Mouse (Mus musculus) liver, embryonic 14.5 days (tissue): ENCODE data around the gene Mndal. TPM values are rescaled to one million over a fixed set of nuclear protein-coding genes. Genes with fewer than 3 reads are reported as not detected.
"Not testable (repeated sequence)": the region's sequence is repeated elsewhere in the genome, so short reads cannot be mapped to it uniquely, and the experiment has no call there.

ENCODE experiments used
- ATAC-seq: fragments of 200-750 bp; cut with Nextera tagmentation; 2 replicates; pipeline ENCODE4 v1.8.0; 2017; ENCODE audit warnings: moderate number of reproducible peaks, mild to moderate bottlenecking, moderate library complexity; ENCODE audit not compliant: insufficient read depth
- DNase-seq, 3 experiments: peaks; one replicate each; pipeline ENCODE4 v3.0.0-alpha.2; 2012 to 2013; ENCODE audit warnings: low read depth in 3 of 3, low spot score in 3 of 3
- H3K27ac ChIP-seq: fragments of 300-500 bp; sonication (generic); 2 replicates; pipeline ENCODE4 v1.5.1; 2014; ENCODE audit warnings: moderate library complexity, mild to moderate bottlenecking, control low read depth, inconsistent platforms
- H3K27me3 ChIP-seq: fragments of 300-500 bp; sonication (generic); 2 replicates; pipeline ENCODE4 v1.6.1; 2014; ENCODE audit warnings: mild to moderate bottlenecking, low read length, moderate library complexity; ENCODE audit not compliant: control insufficient read depth, insufficient read depth
- H3K36me3 ChIP-seq: fragments of 300-500 bp; sonication (generic); replicated peaks from 2 replicates; pipeline ENCODE4 v1.6.1; 2014; ENCODE audit warnings: low read depth; ENCODE audit not compliant: control insufficient read depth, insufficient read depth
- H3K4me1 ChIP-seq, 2 experiments: fragments of 200-500 bp in 1 of 2; fragments of 300-500 bp in 1 of 2; sonication (generic) in 1 of 2; replicated peaks; 2 replicates each; pipeline ENCODE4 v1.6.1; 2012 to 2014; ENCODE audit warnings: antibody characterized with exemption in 1 of 2, inconsistent platforms in 1 of 2, low read length in 1 of 2; ENCODE audit not compliant: control insufficient read depth in 2 of 2, insufficient read depth in 2 of 2
- H3K4me2 ChIP-seq: fragments of 300-500 bp; sonication (generic); 2 replicates; pipeline ENCODE4 v1.6.1; 2014; ENCODE audit warnings: low read depth, mild to moderate bottlenecking, control low read depth, moderate library complexity
- H3K4me3 ChIP-seq, 2 experiments: fragments of 200-500 bp in 1 of 2; fragments of 300-500 bp in 1 of 2; sonication (generic) in 1 of 2; 2 replicates each; pipeline ENCODE4 v1.5.1; 2012 to 2014; ENCODE audit warnings: low read depth in 2 of 2, low read length in 2 of 2, mild to moderate bottlenecking in 2 of 2, control low read depth in 1 of 2, inconsistent platforms in 1 of 2, moderate library complexity in 1 of 2; ENCODE audit not compliant: insufficient read depth in 1 of 2
- H3K9ac ChIP-seq: fragments of 300-500 bp; sonication (generic); replicated peaks from 2 replicates; pipeline ENCODE4 v1.6.1; 2014; ENCODE audit warnings: mild to moderate bottlenecking, control low read depth, moderate library complexity
- H3K9me3 ChIP-seq: fragments of 300-500 bp; sonication (generic); 2 replicates; pipeline ENCODE4 v1.6.1; 2016; ENCODE audit warnings: low read length, mixed read lengths; ENCODE audit not compliant: control insufficient read depth
- WGBS: fragments of 180-500 bp; shearing (Covaris S2); extraction: QIAGEN DNeasy Blood & Tissue Kit; methylation state at CpG from one replicate; pipeline ENCODE4 v1.1.7; 2014; ENCODE audit not compliant: insufficient replicate concordance; 5-methylcytosine and 5-hydroxymethylcytosine counted together
- polyA plus RNA-seq, 2 experiments: library from polyadenylated mRNA; depleted of rRNA in 1 of 2; stranded (reverse) in 1 of 2; unstranded in 1 of 2; fragments of >200 nt; fragmentation: Nextera tagmentation in 1 of 2; extraction: Ambion mirVana in 1 of 2; gene quantifications; 2 replicates each; pipeline versions ENCODE4 v1.2.1 to v1.2.3; 2012 to 2014

The Mndal gene
- polyA plus RNA-seq, 2 experiments = 2.6 to 2.8 TPM

DNA sequence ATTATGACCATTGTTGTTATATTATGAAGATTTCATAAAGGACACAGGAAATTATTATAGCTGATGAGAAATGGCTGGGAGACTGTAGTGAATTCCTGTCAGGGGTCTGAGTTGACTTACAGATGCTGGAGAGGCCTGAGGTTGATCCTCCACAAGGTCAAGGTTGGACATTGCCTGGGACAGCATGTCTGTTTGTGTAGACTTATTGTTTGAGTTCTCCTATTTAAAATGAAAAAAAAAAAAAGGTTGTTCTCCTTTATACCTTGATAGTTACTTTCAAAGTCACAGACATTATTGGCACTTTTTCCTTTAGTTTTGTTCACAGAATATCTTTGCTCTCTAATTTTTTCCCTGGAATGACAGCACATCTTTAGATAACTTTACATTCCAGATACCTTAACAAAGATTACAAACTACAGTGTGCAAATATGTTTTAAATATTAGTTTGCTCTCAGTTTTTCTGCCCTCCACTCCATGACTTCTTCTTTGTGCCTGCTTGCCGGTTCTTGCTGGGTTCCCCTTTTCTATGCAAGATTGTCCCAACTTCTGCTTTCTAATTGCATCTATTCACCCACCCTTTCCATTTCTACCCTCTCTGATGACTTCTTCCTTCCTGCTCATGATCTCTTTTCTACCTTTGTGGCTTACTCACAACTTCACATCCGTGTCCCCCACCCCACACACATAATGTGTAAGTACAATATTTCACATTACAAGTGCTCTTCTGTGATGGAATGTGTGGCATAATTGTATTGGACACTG is 55.1 kb downstream of the Mndal start:
- DNase-seq, H3K27me3 ChIP-seq, ATAC-seq, H3K4me1 ChIP-seq, H3K27ac ChIP-seq, H3K4me2 ChIP-seq, H3K9ac ChIP-seq, H3K9me3 ChIP-seq, H3K4me3 ChIP-seq, H3K36me3 ChIP-seq: not testable (repeated sequence)
- WGBS = 0% methylated on average over 1 of the region's 2 CpGs

DNA sequence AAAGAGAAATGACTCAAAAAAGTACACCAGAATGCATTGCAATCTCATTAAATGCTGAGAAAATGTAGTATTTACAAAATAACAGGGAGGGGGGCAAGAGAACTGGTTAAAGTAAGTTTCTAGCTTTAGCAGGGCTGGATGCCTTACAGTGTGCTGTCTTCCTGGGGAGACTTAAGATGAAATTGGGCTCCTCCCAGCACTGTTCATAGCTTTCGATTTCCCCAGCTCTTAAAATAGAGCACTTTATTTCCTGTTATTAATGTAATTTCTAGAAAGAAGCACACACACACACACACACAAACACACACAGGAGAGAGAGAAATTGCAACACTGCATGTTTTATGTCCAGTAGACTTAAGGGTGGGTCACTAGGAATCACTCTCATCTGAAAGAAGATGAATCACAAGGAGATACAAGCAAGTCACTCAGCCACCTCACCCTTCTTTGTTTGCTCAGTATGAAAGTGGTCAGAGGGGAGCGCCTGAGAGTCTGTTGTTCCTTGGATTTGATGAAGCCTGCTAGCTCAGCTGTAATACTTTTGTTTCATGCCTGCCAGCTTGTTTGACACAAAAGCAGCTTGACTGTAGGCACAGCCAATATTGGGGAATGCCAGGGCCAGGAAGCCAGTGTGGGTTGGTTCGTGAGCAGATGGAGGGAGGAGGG is 62.2 kb downstream of the Mndal start:
- H3K9ac ChIP-seq, H3K4me2 ChIP-seq, H3K4me1 ChIP-seq, H3K36me3 ChIP-seq, H3K27me3 ChIP-seq, ATAC-seq, H3K27ac ChIP-seq, H3K4me3 ChIP-seq, DNase-seq, H3K9me3 ChIP-seq: not testable (repeated sequence)
- 60% methylated on average over 3 of the region's 3 CpGs for WGBS

DNA sequence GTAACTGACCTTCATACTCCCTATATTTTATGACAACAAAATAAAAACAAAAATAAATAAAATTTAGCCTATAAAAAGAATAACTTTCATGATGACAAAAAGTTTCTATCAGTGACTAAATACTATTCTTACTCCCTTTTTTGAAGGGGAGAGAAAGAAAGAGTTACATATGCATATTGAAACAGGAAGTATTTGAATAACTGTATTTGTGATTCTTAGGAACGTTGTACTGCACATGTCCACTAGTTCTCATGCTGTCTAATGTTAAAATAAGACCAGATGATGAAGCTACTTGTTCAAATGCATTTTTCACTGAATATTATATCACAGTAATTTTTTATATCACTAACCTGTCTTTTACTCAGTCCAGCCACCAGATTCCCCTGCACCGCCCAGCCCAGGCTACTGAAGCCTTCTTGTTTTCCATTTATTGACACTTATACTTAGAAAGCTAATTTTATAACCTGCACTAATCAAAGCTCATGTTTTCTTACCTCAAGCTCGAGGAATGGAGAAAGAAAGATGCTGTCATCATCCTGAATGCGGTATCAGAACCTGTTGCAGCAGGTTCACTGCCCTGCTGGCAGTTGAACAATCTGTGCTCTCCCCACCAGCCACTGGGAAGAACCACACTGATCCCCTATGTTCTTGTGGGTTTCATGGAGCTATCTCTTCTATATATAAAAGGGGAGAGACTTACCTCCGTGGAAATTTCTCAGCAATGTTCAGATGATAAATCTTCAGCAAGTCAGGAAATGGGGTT is 62.9 kb downstream of the Mndal start:
- not testable (repeated sequence) for DNase-seq, H3K36me3 ChIP-seq, H3K9ac ChIP-seq, H3K4me1 ChIP-seq, H3K27ac ChIP-seq, H3K27me3 ChIP-seq, H3K9me3 ChIP-seq, ATAC-seq, H3K4me3 ChIP-seq, H3K4me2 ChIP-seq
- 46% methylated on average over 5 of the region's 5 CpGs for WGBS

DNA sequence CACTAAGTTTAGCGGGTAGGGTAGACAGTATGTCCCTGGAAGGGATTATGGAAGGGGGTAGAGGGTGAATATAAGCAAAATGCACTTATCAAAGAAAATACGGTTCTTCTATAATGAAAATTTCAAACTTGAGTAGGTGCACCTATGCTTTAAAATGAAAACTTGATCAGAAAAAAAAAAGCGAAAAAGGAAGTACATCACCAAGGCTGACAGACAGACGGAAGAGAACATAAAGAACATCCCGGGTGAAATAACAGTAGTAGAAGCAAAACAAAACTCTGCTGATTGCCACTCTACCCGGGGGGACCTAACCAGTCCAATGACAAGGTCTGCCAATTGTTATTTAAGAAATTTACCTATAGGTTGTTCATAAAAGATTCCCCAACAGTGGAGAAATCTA is 64.0 kb downstream of the Mndal start:
- not testable (repeated sequence) for DNase-seq, H3K9me3 ChIP-seq, H3K9ac ChIP-seq, H3K36me3 ChIP-seq, H3K27ac ChIP-seq, H3K27me3 ChIP-seq, H3K4me1 ChIP-seq, H3K4me3 ChIP-seq, H3K4me2 ChIP-seq, ATAC-seq
- WGBS = 53% methylated on average over 6 of the region's 6 CpGs

DNA sequence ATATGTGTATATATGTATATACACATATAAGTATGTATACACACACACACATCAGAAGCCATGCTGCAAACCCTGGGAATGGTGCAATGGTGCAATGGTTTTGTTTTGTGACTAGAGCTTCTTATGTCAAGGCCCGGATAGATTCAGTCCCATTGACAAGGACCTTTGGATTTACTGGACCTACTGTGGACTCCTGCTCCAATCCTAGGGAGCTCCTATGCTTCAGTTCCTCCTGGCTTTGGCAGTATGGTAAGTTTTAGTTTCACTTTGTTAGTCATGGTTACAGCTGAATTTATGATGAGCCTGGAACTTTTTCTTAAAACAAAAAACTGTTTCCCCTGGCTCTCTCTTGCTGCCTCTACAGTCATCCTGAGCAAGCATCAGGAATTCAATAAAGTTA is 65.2 kb downstream of the Mndal start:
- H3K4me1 ChIP-seq, H3K9me3 ChIP-seq, H3K4me2 ChIP-seq, DNase-seq, H3K36me3 ChIP-seq, H3K27me3 ChIP-seq, ATAC-seq, H3K9ac ChIP-seq, H3K4me3 ChIP-seq, H3K27ac ChIP-seq: not testable (repeated sequence)
- WGBS = 59% methylated on average over 1 of the region's 1 CpGs

DNA sequence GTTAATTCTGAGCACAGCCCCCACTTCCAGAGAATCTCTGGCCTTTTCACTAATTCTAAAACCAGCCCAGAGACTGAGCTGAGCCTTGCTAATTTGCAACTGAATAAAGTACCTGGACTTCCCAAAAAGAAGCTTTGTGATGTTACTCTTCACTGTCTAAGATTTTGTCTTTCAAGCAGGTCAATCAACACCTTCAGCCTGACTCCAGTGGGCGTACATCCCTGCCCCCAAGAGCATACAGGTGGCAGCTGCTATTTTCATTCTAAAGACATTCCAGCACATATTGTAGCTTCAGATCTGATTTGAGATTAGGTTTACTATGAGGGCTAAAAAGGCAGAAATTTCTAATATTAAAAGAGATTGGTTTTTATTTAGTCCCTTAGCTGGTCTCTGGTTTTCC is 73.7 kb downstream of the Mndal start:
- not testable (repeated sequence) for ATAC-seq, H3K4me2 ChIP-seq, H3K9ac ChIP-seq, H3K4me3 ChIP-seq, H3K4me1 ChIP-seq, H3K9me3 ChIP-seq, H3K27ac ChIP-seq, H3K27me3 ChIP-seq, H3K36me3 ChIP-seq, DNase-seq
- WGBS = 65% methylated on average over 1 of the region's 1 CpGs
